Mouse (Mus musculus): ENCODE measurements at regions not wholly inside any gene's neighbourhood (a gene's known extent, or its start where the extent isn't known, plus 50 kb on each side); places are given as distances from the start of the nearest gene placed in this dataset.

DNA sequence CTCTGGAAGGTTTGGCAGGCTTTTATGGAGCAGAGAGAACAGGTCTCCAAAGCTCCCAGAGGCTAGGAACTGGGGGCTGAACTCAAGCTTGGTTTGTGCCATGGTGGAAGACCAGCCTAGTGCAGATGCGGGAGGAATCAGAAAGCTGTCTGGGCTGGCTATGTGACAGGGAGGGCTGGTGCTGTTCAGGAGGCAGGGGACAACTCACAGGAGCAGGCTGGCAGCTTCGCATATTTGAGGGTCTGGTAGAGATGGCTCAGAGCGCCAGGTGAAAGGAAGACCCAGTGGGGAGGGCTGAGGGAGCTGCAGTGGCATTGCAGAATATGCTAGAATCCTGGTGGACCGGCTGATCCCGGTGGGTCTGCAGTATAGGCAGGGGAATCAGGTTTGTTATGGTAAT lies 83.2 kb downstream of the 1700001O22Rik start:
- ATAC-seq (replicated peaks in 1 of 2; ENCODE audit: insufficient read depth in 1 of 2, low FRiP score in 2 of 2, low TSS enrichment in 1 of 2, low read depth in 1 of 2, poor library complexity in 2 of 2, severe bottlenecking in 2 of 2), result no peak

DNA sequence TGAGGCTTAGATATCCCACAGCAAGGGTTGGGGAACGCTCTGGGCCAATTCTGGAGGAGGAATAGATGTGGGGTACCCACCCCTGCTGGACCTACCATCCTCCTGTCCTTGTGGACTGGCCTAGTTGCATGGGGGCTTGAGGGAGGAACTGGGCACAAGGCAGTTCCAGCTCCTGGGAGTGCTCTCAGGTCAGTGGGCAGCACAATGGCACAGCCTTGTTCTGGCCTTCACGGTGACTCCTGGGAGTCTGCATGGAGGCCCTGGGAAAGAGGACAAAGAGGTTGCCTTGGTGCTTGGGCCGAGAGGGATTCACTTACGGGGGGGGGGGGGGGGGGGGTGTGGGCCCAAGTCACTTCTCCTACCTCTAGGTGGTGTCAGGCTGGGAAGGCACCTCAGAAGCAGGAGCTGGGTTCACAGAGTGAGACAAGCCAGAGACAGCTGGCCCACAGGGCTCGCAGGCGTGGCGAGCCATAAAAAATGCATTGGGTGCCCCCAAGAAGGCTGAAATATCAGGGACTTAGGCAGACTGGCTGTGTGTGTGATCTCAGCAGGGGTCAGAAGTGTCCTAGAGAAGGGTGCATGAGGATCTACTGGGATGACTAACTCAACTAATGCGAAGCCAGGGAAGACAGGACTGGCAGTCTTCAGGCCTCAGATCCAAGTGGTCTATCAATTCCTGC lies 83.7 kb downstream of the 1700001O22Rik start:
- no peak for ATAC-seq (replicated peaks in 1 of 2; ENCODE audit: insufficient read depth in 1 of 2, low FRiP score in 2 of 2, low TSS enrichment in 1 of 2, low read depth in 1 of 2, poor library complexity in 2 of 2, severe bottlenecking in 2 of 2)

DNA sequence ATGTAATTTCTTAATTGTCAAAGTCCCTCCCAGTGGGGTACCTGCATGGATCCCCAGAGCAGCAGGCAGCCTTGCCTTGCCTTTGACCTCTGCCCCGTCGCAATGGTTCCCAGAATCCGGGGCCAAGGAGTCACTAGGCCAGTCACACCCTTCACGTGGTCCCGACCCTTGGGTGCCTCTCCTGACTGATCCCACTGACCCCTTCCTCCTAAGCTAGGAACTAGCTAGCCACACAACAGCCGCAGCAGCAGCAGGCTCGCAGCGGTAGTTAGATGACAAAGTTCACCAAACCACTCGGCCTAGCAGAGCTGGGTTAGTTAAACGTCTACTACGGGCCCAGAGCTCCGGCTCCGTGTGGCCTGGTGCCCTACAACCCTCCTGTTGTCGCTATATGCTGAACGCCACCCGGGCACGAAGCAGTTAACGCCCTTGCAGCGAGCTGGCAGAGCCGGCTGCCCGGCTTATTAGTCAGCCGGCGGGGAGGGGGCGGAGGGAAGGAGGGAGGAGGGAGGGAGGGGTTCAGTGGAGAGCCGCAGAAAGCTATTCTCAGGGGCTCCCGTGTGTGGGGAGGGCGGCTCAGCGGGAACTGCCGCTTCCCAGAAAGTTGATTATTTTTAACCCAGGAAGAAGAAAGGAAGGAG lies 84.6 kb downstream of the 1700001O22Rik start:
- peak; percentile 37 to 56; a peak in 2 of 4 replicates for ATAC-seq (replicated peaks in 1 of 2; ENCODE audit: insufficient read depth in 1 of 2, low FRiP score in 2 of 2, low TSS enrichment in 1 of 2, low read depth in 1 of 2, poor library complexity in 2 of 2, severe bottlenecking in 2 of 2)

DNA sequence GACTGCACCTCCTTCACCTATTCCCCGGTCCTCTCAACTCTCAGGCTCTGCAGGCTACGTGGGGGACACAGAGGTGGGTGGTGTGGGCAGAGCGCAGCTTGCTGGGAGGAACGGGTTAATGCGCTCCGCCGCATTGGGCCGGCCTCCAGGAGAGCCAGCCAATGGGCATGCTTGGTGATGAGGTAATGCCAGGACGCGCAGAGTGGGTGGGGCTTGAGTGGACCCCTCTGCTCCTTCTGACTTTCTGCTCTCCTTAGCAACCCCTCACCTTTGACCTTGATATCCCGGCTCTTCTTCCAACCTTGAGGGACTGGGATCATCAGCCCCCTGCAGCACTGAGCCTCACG lies 85.2 kb downstream of the 1700001O22Rik start:
- ATAC-seq (replicated peaks in 1 of 2; ENCODE audit: insufficient read depth in 1 of 2, low FRiP score in 2 of 2, low TSS enrichment in 1 of 2, low read depth in 1 of 2, poor library complexity in 2 of 2, severe bottlenecking in 2 of 2), result peak; percentile 61 to 74

DNA sequence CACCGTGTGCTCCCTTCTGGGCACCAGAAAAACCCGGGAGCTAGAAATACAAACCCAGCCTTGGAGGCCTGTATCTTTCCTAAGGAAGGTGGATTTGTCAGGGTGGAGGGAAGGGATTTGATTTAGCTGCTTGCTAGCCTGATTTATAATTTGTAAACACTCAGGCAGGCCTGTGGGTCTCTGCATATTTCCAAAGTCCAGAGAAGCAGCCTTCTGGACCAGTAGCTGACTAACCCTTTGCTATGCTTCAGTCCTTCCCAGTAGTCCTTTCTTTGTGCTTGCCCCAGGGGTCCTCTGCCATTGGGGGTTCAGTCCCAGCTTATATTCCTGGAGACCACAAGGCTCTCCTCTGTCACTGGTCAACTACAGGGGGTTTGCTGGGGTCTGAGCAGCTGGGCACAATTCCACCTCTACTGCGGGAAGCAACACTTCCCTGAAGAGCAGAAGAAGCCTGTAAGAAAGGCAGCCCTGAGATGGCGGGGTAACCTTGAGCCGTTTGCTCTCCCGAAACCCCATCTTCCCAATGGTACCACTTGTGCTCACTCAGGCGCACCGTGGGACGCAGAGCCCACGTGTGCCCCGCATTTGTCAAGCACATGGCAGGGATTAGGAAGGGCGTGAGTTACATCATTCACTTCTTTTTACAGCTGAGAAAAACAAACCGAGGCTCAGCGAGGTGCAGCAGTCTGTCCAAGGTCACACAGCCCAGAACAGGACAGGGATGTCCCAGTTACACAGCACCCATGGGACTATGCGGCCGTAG lies 85.7 kb downstream of the 1700001O22Rik start:
- ATAC-seq (replicated peaks in 1 of 2; ENCODE audit: insufficient read depth in 1 of 2, low FRiP score in 2 of 2, low TSS enrichment in 1 of 2, low read depth in 1 of 2, poor library complexity in 2 of 2, severe bottlenecking in 2 of 2), result no peak

DNA sequence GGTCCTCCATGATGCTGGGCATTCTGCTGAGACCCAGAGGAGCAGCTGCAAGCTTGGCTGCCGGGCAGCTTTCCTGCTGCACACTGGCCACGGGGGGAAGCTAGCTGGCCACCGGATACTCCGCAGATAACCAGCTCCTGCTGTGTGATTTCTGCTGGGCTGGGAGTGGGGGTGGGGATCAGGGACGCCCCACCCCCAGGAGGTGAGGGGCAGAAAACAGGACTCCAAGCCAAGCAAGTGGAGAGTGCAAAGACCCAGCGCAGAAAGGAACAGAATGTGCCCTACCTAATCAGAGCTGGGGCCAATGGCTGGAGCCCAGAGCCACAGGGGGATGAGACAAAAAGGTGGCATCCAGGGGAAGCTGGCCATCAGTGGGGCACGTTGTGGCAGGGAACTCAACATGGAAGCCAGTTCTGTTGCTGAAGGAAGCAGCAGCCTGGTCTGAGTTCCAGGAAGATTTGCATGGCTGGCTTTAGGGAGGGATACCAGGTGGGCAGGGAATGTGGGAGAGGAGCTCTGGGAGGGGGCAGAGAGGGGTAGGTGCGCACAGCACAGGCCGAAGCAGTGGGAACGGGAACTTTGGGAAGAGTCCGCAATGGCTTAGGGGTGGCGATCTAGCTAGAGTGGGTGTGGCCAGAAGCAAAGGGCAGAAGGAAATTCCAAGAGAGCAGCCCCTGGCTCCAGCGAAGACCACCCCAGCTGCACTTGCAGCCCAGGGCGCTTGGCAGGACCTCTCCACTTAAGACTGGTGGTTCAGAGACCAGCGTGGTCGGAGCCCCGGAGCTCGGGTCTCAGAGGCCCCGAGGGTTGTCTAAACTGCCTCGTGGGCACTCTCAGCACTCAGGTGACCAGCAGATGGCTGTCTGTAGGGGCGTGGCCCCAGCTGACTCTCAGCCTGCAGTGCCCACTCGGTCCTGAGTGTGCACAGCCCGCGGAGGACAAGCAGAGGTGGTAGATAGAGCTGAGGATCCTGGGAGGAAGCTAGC lies 86.6 kb downstream of the 1700001O22Rik start:
- ATAC-seq (replicated peaks in 1 of 2; ENCODE audit: insufficient read depth in 1 of 2, low FRiP score in 2 of 2, low TSS enrichment in 1 of 2, low read depth in 1 of 2, poor library complexity in 2 of 2, severe bottlenecking in 2 of 2), result no peak

DNA sequence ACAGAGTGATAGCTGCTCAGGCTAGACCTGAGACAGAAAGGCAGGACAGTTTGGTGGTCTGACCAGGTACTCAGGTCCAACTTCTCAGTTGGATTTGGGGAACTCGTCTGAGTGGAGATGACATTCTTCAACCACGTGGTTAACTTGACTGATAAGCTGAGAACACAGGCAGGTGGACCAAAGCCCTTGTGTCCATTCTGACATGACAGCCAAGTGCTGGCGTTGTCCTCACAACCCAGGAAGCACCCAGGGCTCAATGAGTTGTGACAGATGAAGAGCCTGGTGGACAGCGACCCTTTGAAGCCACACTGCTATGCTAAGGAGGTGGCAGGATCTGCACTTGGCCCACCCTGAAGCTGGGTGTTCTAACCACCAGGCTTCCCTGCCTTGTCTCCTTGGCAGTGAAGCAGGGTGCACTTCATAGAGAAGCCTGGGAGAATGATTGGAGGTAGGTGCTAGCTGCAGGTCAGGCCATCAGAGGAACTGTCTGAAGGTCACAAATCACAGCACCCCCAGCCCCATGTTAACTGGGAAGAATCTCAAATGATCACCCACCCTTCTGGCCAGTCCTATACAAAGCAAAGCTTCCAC lies 87.6 kb downstream of the 1700001O22Rik start:
- ATAC-seq (replicated peaks in 1 of 2; ENCODE audit: insufficient read depth in 1 of 2, low FRiP score in 2 of 2, low TSS enrichment in 1 of 2, low read depth in 1 of 2, poor library complexity in 2 of 2, severe bottlenecking in 2 of 2), result no peak

DNA sequence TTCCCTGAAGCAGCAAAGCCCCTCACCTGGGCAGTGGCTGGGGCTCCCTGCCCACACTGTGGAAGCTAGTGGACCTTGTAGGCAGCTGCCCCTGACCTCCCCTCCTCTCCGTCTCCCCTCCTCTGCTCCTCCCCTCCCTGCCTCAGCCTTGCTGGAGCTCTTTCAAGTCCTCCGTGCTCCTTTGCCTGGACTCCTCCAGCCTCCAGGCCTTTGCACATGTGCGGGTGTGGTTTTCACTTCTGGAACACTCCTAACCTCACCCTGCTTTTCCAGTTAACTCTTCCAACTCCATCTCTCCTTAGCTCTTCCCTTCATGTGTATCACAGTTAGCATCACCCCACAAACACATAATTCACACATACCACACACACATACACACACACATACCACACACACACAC lies 89.9 kb downstream of the 1700001O22Rik start:
- ATAC-seq (replicated peaks in 1 of 2; ENCODE audit: insufficient read depth in 1 of 2, low FRiP score in 2 of 2, low TSS enrichment in 1 of 2, low read depth in 1 of 2, poor library complexity in 2 of 2, severe bottlenecking in 2 of 2), result no peak

DNA sequence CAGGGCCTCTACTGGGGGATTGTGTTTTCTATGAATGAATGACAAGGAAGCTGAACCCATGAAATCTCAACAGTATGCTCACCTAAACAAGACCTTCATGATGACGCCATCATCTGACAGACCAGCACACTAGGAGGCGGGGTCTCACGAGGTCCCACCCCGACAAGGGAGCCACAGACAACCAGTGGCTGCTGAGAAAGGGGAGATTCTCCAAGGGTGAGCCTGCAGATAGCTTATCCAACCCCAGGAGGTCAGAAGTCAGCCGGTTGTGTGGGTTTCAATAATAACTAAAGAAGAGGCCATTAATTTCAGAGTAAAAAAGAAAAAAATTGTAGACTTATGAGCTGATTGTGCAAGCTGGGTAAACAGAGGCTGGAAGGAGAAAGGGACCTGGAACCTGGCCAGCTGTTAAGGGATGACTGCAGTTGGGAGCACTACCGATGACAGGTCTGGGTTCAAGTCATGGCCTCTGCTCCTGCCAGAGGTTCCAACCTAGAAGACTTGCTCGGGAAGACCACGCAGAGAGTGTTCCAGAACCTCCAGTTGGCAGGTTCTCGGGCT lies 90.5 kb downstream of the 1700001O22Rik start:
- ATAC-seq (replicated peaks in 1 of 2; ENCODE audit: insufficient read depth in 1 of 2, low FRiP score in 2 of 2, low TSS enrichment in 1 of 2, low read depth in 1 of 2, poor library complexity in 2 of 2, severe bottlenecking in 2 of 2), result no peak

DNA sequence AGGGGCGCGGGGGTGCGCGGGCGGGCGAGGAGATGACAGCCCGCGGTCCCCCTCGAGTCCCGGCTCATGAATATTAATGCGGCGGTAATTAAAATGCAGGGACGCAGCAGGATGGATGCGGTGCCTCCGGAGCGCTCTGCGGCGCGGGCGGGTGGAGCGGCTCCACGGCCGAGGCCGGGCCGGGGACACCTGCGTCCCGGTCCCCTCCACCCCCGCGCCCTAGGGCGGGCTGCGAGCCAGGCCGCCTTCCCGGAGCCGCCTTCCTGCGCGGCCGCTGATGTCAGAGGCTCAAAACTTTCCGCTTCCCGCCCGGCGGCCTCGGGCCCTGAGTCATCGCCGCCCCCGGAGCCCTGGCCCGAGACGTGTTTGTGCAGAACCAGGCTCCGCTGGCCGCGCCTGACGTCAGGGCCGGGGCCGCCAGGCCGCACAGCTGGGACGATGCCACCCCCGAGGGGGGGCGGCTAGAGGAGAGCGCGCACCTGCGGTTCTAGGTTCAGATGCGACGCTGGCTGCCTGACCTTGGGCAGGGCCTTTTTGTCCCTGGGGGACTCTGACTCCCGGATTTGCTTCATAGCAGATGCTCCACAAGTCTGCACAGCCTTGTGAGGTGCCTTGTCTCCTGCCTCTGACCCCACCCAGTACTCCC lies 91.5 kb downstream of the 1700001O22Rik start:
- ATAC-seq (replicated peaks in 1 of 2; ENCODE audit: insufficient read depth in 1 of 2, low FRiP score in 2 of 2, low TSS enrichment in 1 of 2, low read depth in 1 of 2, poor library complexity in 2 of 2, severe bottlenecking in 2 of 2), result peak; percentile 61 to 69

DNA sequence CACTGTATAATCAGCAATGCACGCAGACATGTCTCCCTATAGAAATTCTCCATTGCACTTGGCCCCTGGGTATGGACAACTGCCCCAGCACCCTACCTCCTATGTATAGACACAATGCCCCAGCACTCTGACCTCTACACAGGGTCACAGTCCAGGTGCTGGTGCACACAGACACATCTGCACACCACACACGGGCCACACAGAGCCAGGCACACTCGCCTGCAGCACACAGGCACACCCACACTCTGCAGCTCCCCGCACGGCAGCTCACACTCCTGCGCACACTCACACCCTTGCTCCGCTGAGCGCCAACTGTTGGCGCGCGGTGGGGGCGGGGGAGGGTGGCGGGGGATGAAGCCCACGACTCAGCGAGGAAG lies 92.0 kb downstream of the 1700001O22Rik start:
- ATAC-seq (replicated peaks in 1 of 2; ENCODE audit: insufficient read depth in 1 of 2, low FRiP score in 2 of 2, low TSS enrichment in 1 of 2, low read depth in 1 of 2, poor library complexity in 2 of 2, severe bottlenecking in 2 of 2), result no peak

DNA sequence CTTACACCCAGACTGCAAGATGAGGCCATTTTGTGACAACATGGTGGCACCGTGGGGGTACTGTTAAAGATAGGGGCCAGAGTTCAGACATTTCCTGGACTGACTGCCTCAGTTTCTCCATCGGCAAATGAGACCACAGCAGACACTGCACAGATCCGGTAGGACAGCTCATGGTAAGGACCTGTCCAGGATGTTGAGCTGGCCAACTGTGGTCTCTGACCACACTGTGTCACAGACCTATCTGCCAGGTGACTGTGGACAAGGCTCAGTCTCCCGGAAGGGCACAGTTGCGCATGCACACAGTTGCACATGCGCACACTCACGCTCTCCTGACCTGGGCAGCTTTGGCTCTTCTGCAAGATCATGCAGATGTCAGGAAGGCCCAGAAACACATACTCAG lies 92.6 kb downstream of the 1700001O22Rik start:
- ATAC-seq (replicated peaks in 1 of 2; ENCODE audit: insufficient read depth in 1 of 2, low FRiP score in 2 of 2, low TSS enrichment in 1 of 2, low read depth in 1 of 2, poor library complexity in 2 of 2, severe bottlenecking in 2 of 2), result no peak

DNA sequence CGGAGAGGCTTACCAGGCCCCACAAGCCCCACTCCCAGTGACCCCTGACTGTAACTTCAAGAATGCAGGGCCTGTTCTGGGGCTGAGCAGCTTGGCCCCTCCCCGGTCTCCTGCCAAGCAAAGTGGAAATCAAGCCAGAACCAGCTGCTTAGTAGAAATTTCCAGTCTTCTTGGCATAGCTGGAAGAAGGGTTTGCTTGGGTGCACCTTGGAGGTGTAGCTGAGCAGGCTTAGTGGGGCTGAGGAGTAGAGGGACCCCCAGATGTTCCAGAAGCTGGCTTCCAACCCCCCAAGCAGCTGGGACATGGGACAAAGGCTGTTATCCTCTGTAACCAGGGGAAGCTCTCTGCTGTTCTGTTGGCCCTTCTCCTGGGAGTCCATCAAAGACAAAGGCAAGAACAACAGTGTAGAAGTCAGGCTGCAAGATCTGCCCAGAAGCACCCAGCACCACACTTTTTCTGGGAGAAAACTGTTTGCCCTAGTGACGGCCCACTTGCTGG lies 94.0 kb downstream of the 1700001O22Rik start:
- ATAC-seq (replicated peaks in 1 of 2; ENCODE audit: insufficient read depth in 1 of 2, low FRiP score in 2 of 2, low TSS enrichment in 1 of 2, low read depth in 1 of 2, poor library complexity in 2 of 2, severe bottlenecking in 2 of 2), result no peak

DNA sequence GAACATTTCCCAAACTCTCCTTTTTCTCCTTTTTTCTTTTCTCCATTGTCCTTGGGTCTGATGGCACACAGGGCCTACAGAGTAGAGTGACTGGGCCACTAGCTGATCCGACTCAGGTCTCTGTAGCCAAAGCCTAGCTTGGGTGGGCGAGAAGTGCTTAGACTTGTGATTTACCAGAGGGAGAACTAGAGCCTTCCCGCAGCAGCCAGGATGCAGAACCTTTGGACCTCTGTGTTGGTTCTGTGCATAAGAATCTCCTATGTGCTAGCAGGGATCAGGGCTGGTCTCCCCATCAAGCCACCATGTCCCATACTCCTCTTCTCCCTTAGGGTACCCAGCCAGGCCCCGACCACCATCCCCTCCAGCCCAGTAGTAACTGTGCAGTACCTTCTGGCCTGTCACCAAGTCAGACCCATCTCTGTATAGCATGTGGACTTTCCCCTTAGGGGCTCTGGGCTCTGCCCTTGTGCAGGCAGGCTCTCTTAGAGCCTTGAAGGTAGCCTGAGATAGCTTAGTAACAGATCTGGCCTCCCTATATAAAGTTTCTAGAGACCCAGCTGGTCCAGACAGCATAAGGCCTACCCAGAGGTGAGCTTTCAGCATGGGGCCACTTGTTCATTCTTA lies 94.6 kb downstream of the 1700001O22Rik start:
- no peak for ATAC-seq (replicated peaks in 1 of 2; ENCODE audit: insufficient read depth in 1 of 2, low FRiP score in 2 of 2, low TSS enrichment in 1 of 2, low read depth in 1 of 2, poor library complexity in 2 of 2, severe bottlenecking in 2 of 2)

DNA sequence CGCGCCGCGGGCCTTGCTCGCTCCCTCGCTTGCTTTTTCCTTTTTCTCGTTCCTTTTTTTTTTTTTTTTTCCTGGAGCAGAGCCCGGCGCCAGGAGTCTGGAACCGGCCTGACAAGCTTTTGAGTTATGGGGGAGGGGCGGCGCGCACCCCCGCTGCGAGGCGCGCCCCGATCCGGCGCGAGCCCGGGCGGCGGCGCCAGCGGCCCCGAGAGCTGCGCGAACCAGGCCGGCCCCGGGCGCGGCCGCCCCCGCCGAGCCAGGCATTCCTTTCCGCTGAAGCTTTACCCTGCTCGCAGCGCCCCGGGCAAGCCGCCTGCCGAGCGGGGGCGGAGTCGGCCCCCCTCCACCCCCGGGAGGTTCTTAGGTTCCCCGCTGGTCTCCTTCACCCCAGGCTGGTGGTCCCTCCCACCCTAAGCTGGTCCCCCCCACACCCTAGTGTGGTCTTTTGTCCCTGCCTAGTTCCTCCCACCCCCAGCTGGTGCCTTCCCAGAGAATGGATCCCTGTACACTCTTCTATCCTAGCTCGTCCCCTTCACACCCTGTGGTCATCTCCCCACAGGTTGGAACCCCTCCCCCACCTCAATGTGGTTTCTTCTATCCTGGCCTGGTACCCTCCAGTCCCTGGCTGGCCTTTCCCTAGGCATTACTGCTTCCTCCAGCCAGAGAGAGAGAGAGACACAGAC lies 95.3 kb downstream of the 1700001O22Rik start:
- no peak for ATAC-seq (replicated peaks in 1 of 2; ENCODE audit: insufficient read depth in 1 of 2, low FRiP score in 2 of 2, low TSS enrichment in 1 of 2, low read depth in 1 of 2, poor library complexity in 2 of 2, severe bottlenecking in 2 of 2)

Measured in hematopoietic stem cell, adult 5-6 weeks (primary cell).